Mouse (Mus musculus) heart, embryonic 13.5 days (tissue): Measurements from ENCODE around the gene 1700003F12Rik. TPM values are rescaled to one million over a fixed set of nuclear protein-coding genes. Genes with fewer than 3 reads are reported as not detected.

Experiments
- polyA plus RNA-seq: library from polyadenylated mRNA; unstranded; fragments of >200 nt; fragmentation: Nextera tagmentation; extraction: Ambion mirVana; gene quantifications from 2 replicates; pipeline ENCODE4 v1.2.1, GENCODE M21; 2015

Gene 1700003F12Rik
- polyA plus RNA-seq, 1 experiment from 2014 or later: not detected

Other genes starting within 250 kb of the 1700003F12Rik start
- 0.09 TPM in 1 of 2 replicates, not detected in the other for gene Bpifb9b, start 239.9 kb upstream of the 1700003F12Rik start, polyA plus RNA-seq
- 13.2 and 15.7 TPM in 2 replicates for gene Cdk5rap1, start 174.1 kb upstream of the 1700003F12Rik start, polyA plus RNA-seq
- gene Snta1, start 139.0 kb upstream of the 1700003F12Rik start, polyA plus RNA-seq: 38.0 and 41.5 TPM in 2 replicates
- gene Cbfa2t2, start 110.6 kb upstream of the 1700003F12Rik start, polyA plus RNA-seq: 28.3 and 29.2 TPM in 2 replicates
- 0.09 TPM in 2 replicates for gene Actl10, start 4.7 kb downstream of the 1700003F12Rik start, polyA plus RNA-seq
- 1.0 and 1.4 TPM in 2 replicates for gene Necab3, start 11.8 kb downstream of the 1700003F12Rik start, polyA plus RNA-seq
- 15.5 and 17.8 TPM in 2 replicates for gene E2f1, start 22.8 kb downstream of the 1700003F12Rik start, polyA plus RNA-seq
- gene Pxmp4, start 56.6 kb downstream of the 1700003F12Rik start, polyA plus RNA-seq: 24.4 and 25.2 TPM in 2 replicates
- 0.68 and 0.74 TPM in 2 replicates for gene Zfp341, start 66.2 kb downstream of the 1700003F12Rik start, polyA plus RNA-seq
- gene 4930519P11Rik, start 66.4 kb downstream of the 1700003F12Rik start, polyA plus RNA-seq: not detected in 2 replicates
- 22.3 and 22.8 TPM in 2 replicates for gene Chmp4b, start 104.6 kb downstream of the 1700003F12Rik start, polyA plus RNA-seq
- not detected in 2 replicates for gene Gm14214, start 222.9 kb downstream of the 1700003F12Rik start, polyA plus RNA-seq
- 27.8 and 32.4 TPM in 2 replicates for gene Raly, start 244.0 kb downstream of the 1700003F12Rik start, polyA plus RNA-seq
- gene a, start 244.3 kb downstream of the 1700003F12Rik start, polyA plus RNA-seq: 0.32 TPM in 1 of 2 replicates, not detected in the other